Comparison of ENCODE assay signal across 19 mouse cellular contexts in genomic region chr12:12002414-12002813, GRCm38 (mm10).
DNase-seq lines count a peak whose midpoint lies in the region; ATAC-seq and TF ChIP-seq lines count a peak whose summit lies in the region.
"Had no signal": no experiment of that assay in that cellular context is flagged by ENCODE, and none has a peak within 500 bp of the region (broad histone marks: within the 10 kb centered on the region; RNA-seq: fewer than 3 reads in every experiment).

No protein-coding gene starts in this region.

- 15% methylated on average over 3 of the region's 3 CpGs for WGBS in embryonic facial prominence, embryonic 11.5 days
- 17% methylated on average over 3 of the region's 3 CpGs for WGBS in limb, embryonic 14.5 days

- H3K9me3 ChIP-seq in embryonic facial prominence, embryonic 11.5 days (replicated peaks; ENCODE audit: control insufficient read depth, low read length) = no peaks in the 10 kb centered on the region
- no peaks in the 10 kb centered on the region for H3K9me3 ChIP-seq in limb, embryonic 14.5 days (ENCODE audit: control insufficient read depth, low read length)
- H3K9me3 ChIP-seq: forebrain, embryonic 15.5 days; heart, embryonic 10.5 days had no signal

- H3K36me3 ChIP-seq in embryonic facial prominence, embryonic 11.5 days (replicated peaks; ENCODE audit: control insufficient read depth, insufficient read depth, low read depth, low read length) = no peaks in the 10 kb centered on the region
- no peaks in the 10 kb centered on the region for H3K36me3 ChIP-seq in limb, embryonic 14.5 days (ENCODE audit: control insufficient read depth, insufficient read depth, low read length)
- H3K36me3 ChIP-seq: forebrain, embryonic 15.5 days; heart, embryonic 10.5 days had no signal

- DNase-seq in embryo, embryonic 10 days (ENCODE audit: low spot score) = peak; percentile 21
- DNase-seq in embryo, embryonic 10.5 days (ENCODE audit: low spot score) = peak; percentile 39
- DNase-seq in embryonic facial prominence, embryonic 11.5 days (ENCODE audit: low spot score) = peak; percentile 64
- DNase-seq in limb, embryonic 14.5 days (ENCODE audit: low spot score) = peak; percentile 9
- no peak for DNase-seq in ovary, postnatal 14 days (ENCODE audit: low spot score)
- no peak for DNase-seq in heart, adult 18-20 months
- no peak for DNase-seq in right cerebral cortex, postnatal 10 days (ENCODE audit: low spot score in 2 of 2)
- DNase-seq: adrenal gland, adult 2 months; adrenal gland, postnatal 25 days; cerebellum, adult 18-20 months; cerebellum, adult 9-11 months; cerebellum, postnatal 36 days; gastrocnemius, postnatal 36 days; heart, adult 11 months; heart, postnatal 10 days; heart, postnatal 4 days had no signal

- H3K4me2 ChIP-seq in embryonic facial prominence, embryonic 11.5 days (ENCODE audit: low read depth, low read length) = no peak overlapping the region
- no peak overlapping the region for H3K4me2 ChIP-seq in limb, embryonic 14.5 days (replicated peaks; ENCODE audit: low read depth, low read length, severe bottlenecking)
- H3K4me2 ChIP-seq: forebrain, embryonic 15.5 days had no signal

- TF ChIP-seq POLR2A in limb, embryonic 14.5 days (IDR thresholded peaks at IDR 0.05; ENCODE audit: borderline replicate concordance, extremely low read depth, insufficient read depth, insufficient read length) = no peak

- no peaks in the 10 kb centered on the region for H3K27me3 ChIP-seq in embryonic facial prominence, embryonic 11.5 days (ENCODE audit: control insufficient read depth, insufficient read depth, low read length)
- H3K27me3 ChIP-seq in limb, embryonic 14.5 days (ENCODE audit: control insufficient read depth, insufficient read depth, low read length) = no peaks in the 10 kb centered on the region
- H3K27me3 ChIP-seq: forebrain, embryonic 15.5 days had no signal

- H3K27ac ChIP-seq in embryonic facial prominence, embryonic 11.5 days (replicated peaks; ENCODE audit: low read depth, low read length) = no peak overlapping the region
- H3K27ac ChIP-seq in limb, embryonic 14.5 days (replicated peaks; ENCODE audit: low read depth, low read length) = no peak overlapping the region
- H3K27ac ChIP-seq: forebrain, embryonic 15.5 days; heart, embryonic 10.5 days; hindbrain, postnatal 0 days had no signal

- H3K4me3 ChIP-seq in embryonic facial prominence, embryonic 11.5 days (ENCODE audit: low read depth, low read length) = no peak overlapping the region
- no peak overlapping the region for H3K4me3 ChIP-seq in limb, embryonic 14.5 days (replicated peaks; ENCODE audit: low read length)
- H3K4me3 ChIP-seq: forebrain, embryonic 15.5 days; heart, embryonic 10.5 days had no signal

- H3K9ac ChIP-seq in embryonic facial prominence, embryonic 11.5 days (replicated peaks; ENCODE audit: low read length) = no peak overlapping the region
- H3K9ac ChIP-seq in limb, embryonic 14.5 days (ENCODE audit: low read depth, low read length, severe bottlenecking) = no peak overlapping the region
- H3K9ac ChIP-seq: forebrain, embryonic 15.5 days had no signal

- H3K4me1 ChIP-seq in embryonic facial prominence, embryonic 11.5 days (ENCODE audit: control insufficient read depth, insufficient read depth, low read length) = no peaks in the 10 kb centered on the region
- no peaks in the 10 kb centered on the region for H3K4me1 ChIP-seq in limb, embryonic 14.5 days (ENCODE audit: control insufficient read depth, insufficient read depth, low read length)
- H3K4me1 ChIP-seq: forebrain, embryonic 15.5 days; heart, embryonic 10.5 days had no signal

- peak; percentile 44; the same call in 1 of the 2 replicates for ATAC-seq in embryonic facial prominence, embryonic 11.5 days (replicated peaks; ENCODE audit: insufficient number of reproducible peaks, low FRiP score, low TSS enrichment, low read depth)
- ATAC-seq in limb, embryonic 14.5 days (ENCODE audit: low FRiP score, low read depth) = no peak; the same call in 1 of the 2 replicates
- ATAC-seq: forebrain, embryonic 15.5 days; hindbrain, postnatal 0 days had no signal

Comparison
In these comparisons a context has a peak if more than half of its experiments do, and no peak if none do; other contexts are left out.
1. DNase-seq: peak in embryo, embryonic 10 days (single experiment), embryo, embryonic 10.5 days (single experiment), embryonic facial prominence, embryonic 11.5 days (single experiment) and limb, embryonic 14.5 days (single experiment); none in ovary, postnatal 14 days (single experiment), heart, adult 18-20 months (0 of 2) and right cerebral cortex, postnatal 10 days (0 of 2).